Mouse (Mus musculus) spleen, adult 2 months (tissue): Measurements from ENCODE around the gene Nfib. TPM values are rescaled to one million over a fixed set of nuclear protein-coding genes. Genes with fewer than 3 reads are reported as not detected.

Experiments
- DNase-seq, 2 experiments: peaks; one replicate each; pipeline versions ENCODE4 v3.0.0 to v3.0.0-alpha.2; 2012 to 2021; ENCODE audit warnings: low spot score in 2 of 2, low read depth in 1 of 2
- H3K27ac ChIP-seq: fragments of 200-500 bp; 2 replicates; pipeline ENCODE4 v1.5.1; 2012; ENCODE audit warnings: low read length, inconsistent platforms; ENCODE audit not compliant: insufficient read depth
- H3K27me3 ChIP-seq: fragments of 200-500 bp; 2 replicates; pipeline ENCODE4 v1.6.1; 2012; ENCODE audit warnings: mild to moderate bottlenecking, moderate library complexity, low read length, inconsistent platforms; ENCODE audit not compliant: control insufficient read depth, insufficient read depth
- H3K36me3 ChIP-seq: fragments of 200-500 bp; 2 replicates; pipeline ENCODE4 v1.6.1; 2012; ENCODE audit warnings: mild to moderate bottlenecking, low read length, inconsistent platforms; ENCODE audit not compliant: control insufficient read depth, insufficient read depth
- H3K4me1 ChIP-seq: fragments of 200-500 bp; 2 replicates; pipeline ENCODE4 v1.6.1; 2011; ENCODE audit warnings: inconsistent platforms; ENCODE audit not compliant: control insufficient read depth, insufficient read depth, insufficient read length
- H3K4me3 ChIP-seq: fragments of 200-500 bp; 2 replicates; pipeline ENCODE4 v1.5.1; 2011; ENCODE audit warnings: mild to moderate bottlenecking, inconsistent platforms; ENCODE audit not compliant: insufficient read depth, insufficient read length; ENCODE audit errors: extremely low read depth
- CTCF ChIP-seq: fragments of 200-500 bp; IDR thresholded peaks from 2 replicates; pipeline ENCODE4 v1.5.1; 2011; ENCODE audit warnings: mild to moderate bottlenecking, inconsistent platforms; ENCODE audit not compliant: insufficient read depth, insufficient read length, insufficient replicate concordance; ENCODE audit errors: extremely low read depth
- POLR2A ChIP-seq: fragments of 200-500 bp; IDR thresholded peaks from 2 replicates; pipeline ENCODE4 v1.6.1; 2011; ENCODE audit warnings: low read depth, low read length, inconsistent platforms
- WGBS: fragments of 180-500 bp; shearing (Covaris S2); methylation state at CpG from one replicate; pipeline ENCODE4 v1.1.7; 2018; 5-methylcytosine and 5-hydroxymethylcytosine counted together
- polyA plus RNA-seq: library from polyadenylated mRNA; depleted of rRNA; stranded (reverse); fragments of >200 nt; gene quantifications from 2 replicates; pipeline ENCODE4 v1.2.3, GENCODE M21; 2012

Gene Nfib
- polyA plus RNA-seq, 1 experiment, result 2.3 TPM

DNA sequence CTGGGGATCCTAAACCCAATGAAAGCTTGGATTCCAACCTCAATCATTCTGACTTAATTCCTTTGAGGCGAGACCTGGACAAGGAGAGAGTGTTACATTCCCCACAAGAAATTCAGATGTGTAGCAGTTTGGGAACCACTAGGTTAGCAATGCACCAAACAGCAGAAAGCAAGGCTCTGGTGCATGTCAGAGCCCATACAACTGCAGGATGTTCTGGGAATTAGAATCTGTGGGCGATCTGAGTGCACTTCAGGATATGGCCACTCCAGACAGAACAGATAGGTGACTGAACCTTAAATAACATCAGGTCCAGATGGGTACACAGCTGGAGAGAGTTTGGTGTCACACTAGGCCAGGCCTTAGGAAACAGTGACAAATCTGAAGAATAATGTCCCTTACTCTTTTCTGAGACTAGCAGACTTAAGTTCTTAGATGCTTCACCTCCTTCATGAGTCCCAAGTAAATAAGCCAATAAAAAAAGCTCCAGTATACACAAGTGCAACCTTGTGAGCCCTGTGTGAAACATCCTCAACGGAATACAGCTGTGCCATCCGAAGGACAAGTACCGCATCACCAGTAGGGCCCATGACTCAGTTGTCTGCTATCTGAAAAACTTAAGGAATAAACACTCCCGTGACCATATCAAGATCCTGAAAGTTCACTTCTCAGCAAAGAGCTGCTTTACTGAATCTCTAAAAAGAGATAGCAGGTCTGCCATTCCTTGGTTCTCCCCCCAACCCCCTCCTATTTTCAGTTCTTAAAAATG, 336.4 kb downstream of the Nfib start:
- Histone ChIP-seq H3K4me1 (no peaks in the 10 kb centered on the region), H3K27me3 (no peaks in the 10 kb centered on the region), H3K36me3 (no peaks in the 10 kb centered on the region), H3K4me3 (no peak overlapping the region), H3K27ac (no peak overlapping the region)
- TF ChIP-seq POLR2A (no peak), CTCF (no peak)
- DNase-seq, result no peak
- 85% methylated on average over 6 of the region's 6 CpGs for WGBS

DNA sequence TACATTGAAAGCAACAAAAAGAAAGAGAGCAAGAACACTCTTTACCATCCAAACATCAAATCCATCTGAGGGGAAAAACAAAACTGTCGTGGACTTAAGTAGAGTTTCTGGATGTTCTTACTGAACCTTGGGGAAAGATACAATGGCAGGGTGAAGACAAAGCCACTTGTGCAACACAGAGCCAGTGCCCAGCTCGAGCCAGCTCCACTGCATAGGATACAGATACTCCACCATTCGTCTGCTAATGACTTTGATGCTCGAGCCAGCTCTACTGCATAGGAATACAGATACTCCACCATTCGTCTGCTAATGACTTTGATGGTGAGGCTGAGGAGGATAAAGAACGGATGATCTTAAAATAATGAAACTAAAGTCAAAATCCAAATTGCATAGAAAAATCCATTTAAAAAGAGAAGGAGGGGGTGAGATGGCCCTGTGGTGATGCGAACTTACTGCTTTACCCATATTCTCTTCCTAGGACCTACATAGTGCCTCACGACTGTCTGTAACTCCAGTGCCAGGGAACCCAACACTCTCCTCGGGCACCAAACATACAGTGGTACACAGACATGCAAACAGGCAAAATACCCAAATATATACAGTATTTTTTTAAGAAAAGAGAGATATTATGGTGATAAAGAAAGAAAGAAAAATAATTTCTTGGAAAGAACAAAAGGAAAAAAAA, 337.3 kb downstream of the Nfib start:
- TF ChIP-seq CTCF, result no peak
- TF ChIP-seq POLR2A, result no peak
- no peaks in the 10 kb centered on the region for H3K36me3 ChIP-seq
- WGBS, result 82% methylated on average over 9 of the region's 9 CpGs

DNA sequence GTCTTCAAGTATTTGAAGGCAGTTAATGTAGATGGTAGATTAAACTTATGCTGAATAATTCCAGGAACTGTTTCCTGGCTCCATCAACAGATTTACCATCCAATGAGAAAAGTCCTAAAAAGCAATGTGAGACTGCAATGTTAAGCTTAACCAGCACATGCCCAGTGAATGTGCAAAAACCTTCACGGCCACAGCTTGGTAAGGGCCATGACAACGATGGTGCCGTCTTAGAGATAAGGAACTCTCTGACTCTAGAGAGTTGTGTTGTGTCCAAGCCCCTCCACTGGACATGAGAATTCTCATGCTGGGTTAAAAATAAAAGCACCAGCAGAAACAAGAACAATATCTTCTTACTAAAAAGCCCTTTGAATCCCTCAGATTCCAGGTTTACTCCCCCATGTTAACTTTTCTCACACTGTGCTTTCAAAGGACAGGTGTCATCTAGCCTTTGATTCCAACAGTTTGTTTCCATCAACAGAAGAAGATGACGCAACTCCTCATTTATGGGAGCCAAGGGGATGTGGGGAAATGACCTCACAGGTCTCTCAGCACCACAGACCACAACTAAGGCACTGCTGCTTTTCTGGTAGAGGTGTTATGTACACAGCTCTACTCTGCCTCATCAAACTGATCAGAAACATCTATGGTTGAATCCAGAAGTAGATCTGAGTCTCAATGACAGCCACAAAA, 340.7 kb downstream of the Nfib start:
- no peaks in the 10 kb centered on the region for H3K4me1 ChIP-seq
- DNase-seq, result no peak
- TF ChIP-seq POLR2A (no peak), CTCF (no peak)
- no peak overlapping the region for H3K27ac ChIP-seq
- no peak overlapping the region for H3K4me3 ChIP-seq
- H3K27me3 ChIP-seq, result no peaks in the 10 kb centered on the region
- WGBS, result 58% methylated on average over 4 of the region's 4 CpGs
- H3K36me3 ChIP-seq, result no peaks in the 10 kb centered on the region

More for the DNA sequence above, 337.3 kb downstream of the Nfib start:
- Histone ChIP-seq H3K27ac (no peak overlapping the region), H3K4me3 (no peak overlapping the region), H3K4me1 (no peaks in the 10 kb centered on the region), H3K27me3 (no peaks in the 10 kb centered on the region)
- no peak for DNase-seq

DNA sequence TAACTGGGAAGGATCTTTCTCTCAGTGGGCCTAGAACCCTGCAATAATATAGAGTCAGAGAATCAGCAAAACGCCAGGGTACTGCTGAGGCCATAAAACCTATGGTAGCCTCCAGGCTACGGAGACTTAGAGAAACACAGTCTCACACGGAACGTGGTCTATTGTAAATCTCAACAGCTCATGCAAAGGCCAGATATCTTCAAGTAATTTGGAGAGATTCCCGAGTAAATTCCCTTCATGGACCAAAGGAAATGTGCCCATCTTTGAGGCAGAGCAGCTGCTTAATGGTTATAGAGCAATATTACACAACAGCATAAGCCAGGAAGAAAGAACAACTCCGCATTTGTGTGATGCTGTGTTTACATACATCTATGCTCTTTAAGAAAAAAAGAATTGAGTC, 341.6 kb downstream of the Nfib start:
- Histone ChIP-seq H3K4me1 (no peaks in the 10 kb centered on the region), H3K27me3 (no peaks in the 10 kb centered on the region), H3K27ac (no peak overlapping the region), H3K36me3 (no peaks in the 10 kb centered on the region), H3K4me3 (no peak overlapping the region)
- TF ChIP-seq CTCF, result no peak
- no peak for TF ChIP-seq POLR2A
- no peak for DNase-seq
- 80% methylated on average over 6 of the region's 6 CpGs for WGBS

DNA sequence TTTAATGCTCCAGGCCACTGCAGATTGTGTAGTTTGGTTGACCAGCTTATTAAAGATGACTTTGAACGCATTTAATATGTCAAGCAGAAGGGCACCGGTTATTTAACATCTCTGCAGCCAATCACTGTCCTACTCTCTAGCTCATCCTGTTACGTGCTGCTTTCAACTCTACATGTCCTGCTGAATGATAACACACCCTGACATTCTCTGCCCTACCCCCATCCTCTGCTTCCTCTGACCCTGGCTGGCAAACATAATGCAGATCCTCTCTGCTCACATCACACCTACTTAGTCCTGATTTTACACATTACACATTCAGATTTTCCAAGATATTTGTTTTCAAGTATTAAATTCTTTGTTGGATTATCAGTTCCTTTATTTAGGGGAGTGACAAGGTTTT, 343.3 kb downstream of the Nfib start:
- no peak overlapping the region for H3K4me3 ChIP-seq
- H3K27me3 ChIP-seq, result no peaks in the 10 kb centered on the region
- WGBS, result 80% methylated on average over 3 of the region's 3 CpGs
- no peak overlapping the region for H3K27ac ChIP-seq
- TF ChIP-seq POLR2A (no peak), CTCF (no peak)
- no peaks in the 10 kb centered on the region for H3K36me3 ChIP-seq
- H3K4me1 ChIP-seq, result no peaks in the 10 kb centered on the region
- no peak for DNase-seq

DNA sequence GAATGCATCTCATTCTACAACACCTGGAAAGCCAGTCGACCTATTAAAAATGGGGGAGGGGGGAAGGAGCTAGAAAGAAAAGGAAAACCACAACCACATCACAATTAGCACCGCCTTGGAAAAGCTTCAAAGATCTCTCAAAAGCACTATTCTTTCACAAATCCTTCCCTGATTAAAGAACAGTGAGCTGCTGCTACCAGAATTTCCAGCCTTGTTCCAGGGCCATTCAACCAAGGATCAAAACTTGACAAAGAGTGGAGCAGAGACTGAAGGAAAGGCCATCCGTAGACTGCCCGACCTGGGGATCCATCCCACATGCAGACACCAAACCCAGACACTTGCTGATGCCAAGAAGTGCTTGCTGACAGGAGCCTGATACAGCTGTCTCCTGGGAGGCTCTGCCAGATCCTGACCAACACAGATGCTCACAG, 345.5 kb downstream of the Nfib start:
- no peak for TF ChIP-seq CTCF
- no peak for TF ChIP-seq POLR2A
- Histone ChIP-seq H3K27ac (no peak overlapping the region), H3K36me3 (no peaks in the 10 kb centered on the region), H3K4me3 (no peak overlapping the region), H3K4me1 (no peaks in the 10 kb centered on the region), H3K27me3 (no peaks in the 10 kb centered on the region)
- WGBS, result 45% methylated on average over 4 of the region's 4 CpGs
- no peak for DNase-seq
